Mouse (Mus musculus) neural tube, embryonic 11.5 days (tissue): ENCODE data around the gene Jazf1. TPM values are rescaled to one million over a fixed set of nuclear protein-coding genes. Genes with fewer than 3 reads are reported as not detected.

Experiments used
- ATAC-seq: fragments of 200-750 bp; cut with Nextera tagmentation; 2 replicates; pipeline ENCODE4 v1.8.0; 2017; ENCODE audit warnings: moderate number of reproducible peaks, mild to moderate bottlenecking, moderate TSS enrichment, moderate library complexity; ENCODE audit not compliant: insufficient read depth, low FRiP score, low TSS enrichment
- DNase-seq: peaks from one replicate; pipeline ENCODE4 v3.0.0-alpha.2; 2015; ENCODE audit warnings: low spot score
- H3K27ac ChIP-seq: fragments of 300-500 bp; sonication (generic); 2 replicates; pipeline ENCODE4 v1.5.1; 2014; ENCODE audit warnings: low read depth, mild to moderate bottlenecking, low read length
- H3K27me3 ChIP-seq: fragments of 300-500 bp; sonication (generic); 2 replicates; pipeline ENCODE4 v1.6.1; 2014; ENCODE audit warnings: mild to moderate bottlenecking, low read length, mixed read lengths; ENCODE audit not compliant: control insufficient read depth, insufficient read depth
- H3K36me3 ChIP-seq: fragments of 300-500 bp; sonication (generic); 2 replicates; pipeline ENCODE4 v1.6.1; 2014; ENCODE audit warnings: mild to moderate bottlenecking, low read length, moderate library complexity, mixed read lengths; ENCODE audit not compliant: control insufficient read depth, insufficient read depth
- H3K4me1 ChIP-seq: fragments of 300-500 bp; sonication (generic); 2 replicates; pipeline ENCODE4 v1.6.1; 2014; ENCODE audit warnings: low read length, mixed read lengths; ENCODE audit not compliant: control insufficient read depth, insufficient read depth
- H3K4me2 ChIP-seq: fragments of 300-500 bp; sonication (generic); 2 replicates; pipeline ENCODE4 v1.6.1; 2014; ENCODE audit warnings: low read depth, mild to moderate bottlenecking, moderate library complexity
- H3K4me3 ChIP-seq: fragments of 300-500 bp; sonication (generic); 2 replicates; pipeline ENCODE4 v1.5.1; 2014; ENCODE audit warnings: low read depth, low read length
- H3K9ac ChIP-seq: fragments of 300-500 bp; sonication (generic); 2 replicates; pipeline ENCODE4 v1.6.1; 2014; ENCODE audit warnings: mild to moderate bottlenecking, low read length
- H3K9me3 ChIP-seq: fragments of 300-500 bp; sonication (generic); 2 replicates; pipeline ENCODE4 v1.6.1; 2016; ENCODE audit warnings: low read length; ENCODE audit not compliant: control insufficient read depth
- WGBS: fragments of 180-500 bp; shearing (Covaris S2); extraction: QIAGEN DNeasy Blood & Tissue Kit; methylation state at CpG from one replicate; pipeline ENCODE4 v1.1.7; 2014; 5-methylcytosine and 5-hydroxymethylcytosine counted together
- polyA plus RNA-seq: library from polyadenylated mRNA; unstranded; fragments of >200 nt; fragmentation: Nextera tagmentation; extraction: Ambion mirVana; gene quantifications from 2 replicates; pipeline ENCODE4 v1.2.1, GENCODE M21; 2014

Gene Jazf1
- polyA plus RNA-seq, 1 experiment from 2014 or later, result 11.0 TPM

- DNase-seq (no peak), ATAC-seq (no peak)
- 67% methylated on average over 3 of the region's 3 CpGs for WGBS
- Histone ChIP-seq H3K9me3 (no peaks in the 10 kb centered on the region), H3K9ac (no peak overlapping the region), H3K4me3 (no peak overlapping the region), H3K27ac (no peak overlapping the region), H3K4me1 (no peaks in the 10 kb centered on the region), H3K27me3 (no peaks in the 10 kb centered on the region), H3K4me2 (no peak overlapping the region), H3K36me3 (no peaks in the 10 kb centered on the region)
Measured at GRCm38 (mm10) chr6:52937916-52938315, 130.5 kb downstream of the Jazf1 start.

GRCm38 (mm10) chr6:52936995-52937394 is 131.4 kb downstream of the Jazf1 start:
- 76% methylated on average over 10 of the region's 10 CpGs for WGBS
- no peak for DNase-seq

GRCm38 (mm10) chr6:52934021-52934420 is 134.4 kb downstream of the Jazf1 start:
- H3K27ac ChIP-seq, result no peak overlapping the region
- no peak for DNase-seq
- no peak for ATAC-seq
- no peak overlapping the region for H3K4me3 ChIP-seq
- no peak overlapping the region for H3K4me2 ChIP-seq
- no peak overlapping the region for H3K9ac ChIP-seq
- 87% methylated on average over 6 of the region's 6 CpGs for WGBS
- H3K36me3 ChIP-seq, result no peaks in the 10 kb centered on the region
- no peaks in the 10 kb centered on the region for H3K27me3 ChIP-seq
- H3K9me3 ChIP-seq, result no peaks in the 10 kb centered on the region
- H3K4me1 ChIP-seq, result no peaks in the 10 kb centered on the region

More at GRCm38 (mm10) chr6:52936995-52937394, 131.4 kb downstream of the Jazf1 start:
- Histone ChIP-seq H3K36me3 (no peaks in the 10 kb centered on the region), H3K4me1 (no peaks in the 10 kb centered on the region), H3K27ac (no peak overlapping the region), H3K27me3 (no peaks in the 10 kb centered on the region), H3K9me3 (no peaks in the 10 kb centered on the region), H3K4me2 (no peak overlapping the region), H3K9ac (no peak overlapping the region), H3K4me3 (no peak overlapping the region)
- ATAC-seq, result no peak

- H3K9ac ChIP-seq, result no peak overlapping the region
- no peaks in the 10 kb centered on the region for H3K27me3 ChIP-seq
- no peaks in the 10 kb centered on the region for H3K9me3 ChIP-seq
- H3K36me3 ChIP-seq, result no peaks in the 10 kb centered on the region
- 49% methylated on average over 7 of the region's 7 CpGs for WGBS
- no peak for DNase-seq
- no peak overlapping the region for H3K4me2 ChIP-seq
- no peak overlapping the region for H3K4me3 ChIP-seq
- H3K4me1 ChIP-seq, result no peaks in the 10 kb centered on the region
- ATAC-seq, result no peak
- no peak overlapping the region for H3K27ac ChIP-seq
Measured at GRCm38 (mm10) chr6:52932603-52933178, 135.7 kb downstream of the Jazf1 start.

GRCm38 (mm10) chr6:52929358-52929757 is 139.1 kb downstream of the Jazf1 start:
- Histone ChIP-seq H3K4me2 (no peak overlapping the region), H3K36me3 (no peaks in the 10 kb centered on the region), H3K9ac (no peak overlapping the region), H3K27me3 (no peaks in the 10 kb centered on the region), H3K27ac (no peak overlapping the region), H3K4me1 (no peaks in the 10 kb centered on the region), H3K4me3 (no peak overlapping the region), H3K9me3 (no peaks in the 10 kb centered on the region)
- DNase-seq (no peak), ATAC-seq (no peak)
- WGBS, result 89% methylated on average over 12 of the region's 12 CpGs

GRCm38 (mm10) chr6:52926947-52927346 is 141.5 kb downstream of the Jazf1 start:
- WGBS, result 80% methylated on average over 4 of the region's 4 CpGs
- DNase-seq, result no peak

GRCm38 (mm10) chr6:52925458-52926042 is 142.9 kb downstream of the Jazf1 start:
- 80% methylated on average over 9 of the region's 9 CpGs for WGBS
- Histone ChIP-seq H3K9me3 (no peaks in the 10 kb centered on the region), H3K9ac (no peak overlapping the region), H3K36me3 (no peaks in the 10 kb centered on the region), H3K27ac (no peak overlapping the region), H3K4me1 (no peaks in the 10 kb centered on the region), H3K27me3 (no peaks in the 10 kb centered on the region), H3K4me3 (no peak overlapping the region), H3K4me2 (no peak overlapping the region)
- ATAC-seq (no peak), DNase-seq (no peak)

More at GRCm38 (mm10) chr6:52926947-52927346, 141.5 kb downstream of the Jazf1 start:
- Histone ChIP-seq H3K27ac (no peak overlapping the region), H3K9me3 (no peaks in the 10 kb centered on the region), H3K4me2 (no peak overlapping the region), H3K36me3 (no peaks in the 10 kb centered on the region), H3K27me3 (no peaks in the 10 kb centered on the region), H3K4me3 (no peak overlapping the region), H3K9ac (no peak overlapping the region), H3K4me1 (no peaks in the 10 kb centered on the region)
- no peak for ATAC-seq

GRCm38 (mm10) chr6:52921248-52921647 is 147.2 kb downstream of the Jazf1 start:
- H3K9ac ChIP-seq, result no peak overlapping the region
- H3K27me3 ChIP-seq, result no peaks in the 10 kb centered on the region; the same call in 1 of the 2 replicates
- WGBS, result 82% methylated on average over 6 of the region's 6 CpGs
- no peaks in the 10 kb centered on the region for H3K36me3 ChIP-seq
- no peaks in the 10 kb centered on the region for H3K9me3 ChIP-seq
- ATAC-seq (no peak), DNase-seq (no peak)
- no peaks in the 10 kb centered on the region for H3K4me1 ChIP-seq
- no peak overlapping the region for H3K4me3 ChIP-seq
- H3K27ac ChIP-seq, result no peak overlapping the region
- H3K4me2 ChIP-seq, result no peak overlapping the region

GRCm38 (mm10) chr6:52920719-52921118 is 147.7 kb downstream of the Jazf1 start:
- no peak for ATAC-seq
- Histone ChIP-seq H3K36me3 (no peaks in the 10 kb centered on the region), H3K9me3 (no peaks in the 10 kb centered on the region), H3K4me2 (no peak overlapping the region), H3K27me3 (no peaks in the 10 kb centered on the region; the same call in 1 of the 2 replicates), H3K4me1 (no peaks in the 10 kb centered on the region), H3K9ac (no peak overlapping the region), H3K4me3 (no peak overlapping the region), H3K27ac (no peak overlapping the region)
- no peak for DNase-seq
- 86% methylated on average over 6 of the region's 6 CpGs for WGBS
